Mouse (Mus musculus) C2C12 (cell line): ENCODE measurements around the gene Gpr146.

Experiments used
- CEBPB ChIP-seq: IDR thresholded peaks from one replicate; pipeline ENCODE4 v1.6.1; 2011; ENCODE audit warnings: low read depth, mild to moderate bottlenecking, control low read depth, moderate library complexity
- CTCF ChIP-seq: IDR thresholded peaks from one replicate; pipeline ENCODE4 v1.5.1; 2011; ENCODE audit not compliant: control insufficient read depth, insufficient read depth, insufficient read length
- FOSL1 ChIP-seq: IDR thresholded peaks from one replicate; pipeline ENCODE4 v1.8.0; 2011; ENCODE audit warnings: mild to moderate bottlenecking, low read length; ENCODE audit not compliant: poor library complexity, insufficient read depth, severe bottlenecking
- MAX ChIP-seq: IDR thresholded peaks from one replicate; pipeline ENCODE4 v1.6.1; 2011; ENCODE audit warnings: mild to moderate bottlenecking, control low read depth
- MYOD1 ChIP-seq: IDR thresholded peaks from one replicate; pipeline ENCODE4 v1.6.1; 2011; ENCODE audit warnings: low read depth; ENCODE audit not compliant: control insufficient read depth, insufficient read length
- MYOG ChIP-seq: IDR thresholded peaks from one replicate; pipeline ENCODE4 v1.6.1; 2011; ENCODE audit not compliant: control insufficient read depth, insufficient read length; ENCODE audit errors: extremely low read depth
- USF1 ChIP-seq: IDR thresholded peaks from one replicate; pipeline ENCODE4 v1.6.1; 2011; ENCODE audit warnings: low read depth, mild to moderate bottlenecking, control low read depth, moderate library complexity

GRCm38 (mm10) chr5:139440451-139440850 lies 63.0 kb downstream of the Gpr146 start:
- no peak for TF ChIP-seq CTCF
- TF ChIP-seq MYOD1, result no peak
- TF ChIP-seq USF1, result no peak
- no peak for TF ChIP-seq FOSL1
- no peak for TF ChIP-seq MAX
- no peak for TF ChIP-seq MYOG
- no peak for TF ChIP-seq CEBPB
